Mouse (Mus musculus) liver, embryonic 12.5 days (tissue): Measurements from ENCODE around the gene Slc2a1. TPM values are rescaled to one million over a fixed set of nuclear protein-coding genes. Genes with fewer than 3 reads are reported as not detected.

Experiments
- ATAC-seq: fragments of 200-750 bp; cut with Nextera tagmentation; 2 replicates; pipeline ENCODE4 v1.8.0; 2017; ENCODE audit warnings: moderate number of reproducible peaks, mild to moderate bottlenecking, moderate library complexity
- H3K27ac ChIP-seq: fragments of 300-500 bp; sonication (generic); 2 replicates; pipeline ENCODE4 v1.5.1; 2016; ENCODE audit warnings: mild to moderate bottlenecking
- H3K27me3 ChIP-seq: fragments of 300-500 bp; sonication (generic); replicated peaks from 2 replicates; pipeline ENCODE4 v1.6.1; 2016; ENCODE audit warnings: mild to moderate bottlenecking, moderate library complexity
- H3K36me3 ChIP-seq: fragments of 300-500 bp; sonication (generic); 2 replicates; pipeline ENCODE4 v1.6.1; 2016; ENCODE audit warnings: mild to moderate bottlenecking, moderate library complexity
- H3K4me1 ChIP-seq: fragments of 300-500 bp; sonication (generic); 2 replicates; pipeline ENCODE4 v1.6.1; 2016
- H3K4me2 ChIP-seq: fragments of 300-500 bp; sonication (generic); 2 replicates; pipeline ENCODE4 v1.6.1; 2016; ENCODE audit warnings: mild to moderate bottlenecking, moderate library complexity
- H3K4me3 ChIP-seq: fragments of 300-500 bp; sonication (generic); 2 replicates; pipeline ENCODE4 v1.5.1; 2016; ENCODE audit warnings: mild to moderate bottlenecking, moderate library complexity
- H3K9ac ChIP-seq: fragments of 300-500 bp; sonication (generic); 2 replicates; pipeline ENCODE4 v1.6.1; 2016; ENCODE audit warnings: mild to moderate bottlenecking, moderate library complexity
- H3K9me3 ChIP-seq: fragments of 300-500 bp; sonication (generic); replicated peaks from 2 replicates; pipeline ENCODE4 v1.6.1; 2016; ENCODE audit warnings: mild to moderate bottlenecking, moderate library complexity
- WGBS: fragments of 180-500 bp; shearing (Covaris S2); methylation state at CpG from one replicate; pipeline ENCODE4 v1.1.7; 2016; ENCODE audit not compliant: insufficient replicate concordance; 5-methylcytosine and 5-hydroxymethylcytosine counted together
- polyA plus RNA-seq: library from polyadenylated mRNA; unstranded; fragments of >200 nt; fragmentation: Nextera tagmentation; extraction: Ambion mirVana; gene quantifications from 2 replicates; pipeline ENCODE4 v1.2.1, GENCODE M21; 2016

Slc2a1 gene
- polyA plus RNA-seq, 1 experiment from 2014 or later = 309 TPM

GRCm38 (mm10) chr4:119165916-119166315 lies 57.4 kb downstream of the Slc2a1 start:
- 0 out of 2 replicates have a peak overlapping the region, but pooled peaks have one; percentile 18 for H3K27ac ChIP-seq
- no peaks in the 10 kb centered on the region for H3K27me3 ChIP-seq
- no peak overlapping the region for H3K4me3 ChIP-seq
- no peak overlapping the region for H3K4me2 ChIP-seq
- no peaks in the 10 kb centered on the region for H3K9me3 ChIP-seq
- peaks cover 11% of the 10 kb centered on the region for H3K4me1 ChIP-seq
- ATAC-seq = no peak; the same call in 1 of the 2 replicates
- peaks cover 23% of the 10 kb centered on the region for H3K36me3 ChIP-seq
- H3K9ac ChIP-seq = no peak overlapping the region
- WGBS = 19% methylated on average over 7 of the region's 7 CpGs

GRCm38 (mm10) chr4:119167068-119167467 lies 58.6 kb downstream of the Slc2a1 start:
- no peaks in the 10 kb centered on the region for H3K9me3 ChIP-seq
- H3K27ac ChIP-seq = no peak overlapping the region
- H3K9ac ChIP-seq = no peak overlapping the region
- WGBS = 66% methylated on average over 4 of the region's 4 CpGs
- no peak overlapping the region for H3K4me2 ChIP-seq
- H3K27me3 ChIP-seq = no peaks in the 10 kb centered on the region
- H3K4me1 ChIP-seq = peaks cover 15% of the 10 kb centered on the region
- ATAC-seq = no peak
- H3K4me3 ChIP-seq = no peak overlapping the region
- peaks cover 23% of the 10 kb centered on the region for H3K36me3 ChIP-seq

GRCm38 (mm10) chr4:119167663-119168062 lies 59.2 kb downstream of the Slc2a1 start:
- H3K4me1 ChIP-seq = peaks cover 20% of the 10 kb centered on the region
- no peak overlapping the region for H3K4me3 ChIP-seq
- WGBS = 6% methylated on average over 4 of the region's 4 CpGs
- no peak overlapping the region for H3K4me2 ChIP-seq
- H3K36me3 ChIP-seq = peaks cover 23% of the 10 kb centered on the region
- H3K27ac ChIP-seq = no peak overlapping the region
- 0 out of 2 replicates have a peak, but pooled peaks have one; percentile 40 for ATAC-seq
- H3K9me3 ChIP-seq = no peaks in the 10 kb centered on the region
- no peaks in the 10 kb centered on the region for H3K27me3 ChIP-seq
- no peak overlapping the region for H3K9ac ChIP-seq

- H3K4me3 ChIP-seq = peak overlapping the region; percentile 77
- no peak for ATAC-seq
- H3K27me3 ChIP-seq = no peaks in the 10 kb centered on the region
- H3K9ac ChIP-seq = peak overlapping the region; percentile 86
- WGBS = 28% methylated on average over 18 of the region's 18 CpGs
- H3K4me1 ChIP-seq = peaks cover 33% of the 10 kb centered on the region
- H3K4me2 ChIP-seq = peak overlapping the region; percentile 80
- H3K27ac ChIP-seq = peak overlapping the region; percentile 74
- peaks cover 48% of the 10 kb centered on the region for H3K36me3 ChIP-seq
- H3K9me3 ChIP-seq = no peaks in the 10 kb centered on the region
These were observed 64.6 kb downstream of the Slc2a1 start for GRCm38 (mm10) chr4:119172919-119173650.

GRCm38 (mm10) chr4:119173851-119174453 lies 65.4 kb downstream of the Slc2a1 start, which contains the start of gene Zfp691:
Gene Zfp691, minus strand, starts transcription at chr4:119174195.
- under 1% methylated on average over 40 of the region's 40 CpGs for WGBS
- Histone ChIP-seq H3K36me3 (peaks cover 51% of the 10 kb centered on the region), H3K27ac (peak within 1 kb of the TSS; percentile 74), H3K27me3 (no peaks in the 10 kb centered on the region), H3K4me2 (peak within 1 kb of the TSS; percentile 80), H3K4me3 (peak within 1 kb of the TSS; percentile 77), H3K9ac (peak within 1 kb of the TSS; percentile 86), H3K9me3 (no peaks in the 10 kb centered on the region), H3K4me1 (peaks cover 41% of the 10 kb centered on the region)
- ATAC-seq = peak; percentile 99

- peaks cover 70% of the 10 kb centered on the region for H3K36me3 ChIP-seq
- WGBS = 83% methylated on average over 5 of the region's 5 CpGs
- ATAC-seq = no peak
- no peak overlapping the region for H3K4me3 ChIP-seq
- no peak overlapping the region for H3K4me2 ChIP-seq
- H3K27me3 ChIP-seq = no peaks in the 10 kb centered on the region
- peaks cover 57% of the 10 kb centered on the region for H3K4me1 ChIP-seq
- H3K9me3 ChIP-seq = no peaks in the 10 kb centered on the region
- no peak overlapping the region; the same call in 1 of the 2 replicates for H3K9ac ChIP-seq
- H3K27ac ChIP-seq = peak overlapping the region; percentile 43
These were observed 69.2 kb downstream of the Slc2a1 start for GRCm38 (mm10) chr4:119177702-119178101.

- peak overlapping the region; percentile 13; the same call in 1 of the 2 replicates for H3K27ac ChIP-seq
- WGBS = 66% methylated on average over 18 of the region's 18 CpGs
- H3K9me3 ChIP-seq = no peaks in the 10 kb centered on the region
- peaks cover 77% of the 10 kb centered on the region for H3K36me3 ChIP-seq
- no peak overlapping the region for H3K4me3 ChIP-seq
- H3K27me3 ChIP-seq = no peaks in the 10 kb centered on the region
- no peak overlapping the region for H3K4me2 ChIP-seq
- no peak overlapping the region for H3K9ac ChIP-seq
- no peak for ATAC-seq
- H3K4me1 ChIP-seq = peaks cover 57% of the 10 kb centered on the region
These were observed 69.8 kb downstream of the Slc2a1 start for GRCm38 (mm10) chr4:119178331-119178730.

- WGBS = 33% methylated on average over 4 of the region's 4 CpGs
- Histone ChIP-seq H3K27me3 (no peaks in the 10 kb centered on the region), H3K4me1 (peaks cover 68% of the 10 kb centered on the region), H3K9me3 (no peaks in the 10 kb centered on the region), H3K27ac (0 out of 2 replicates have a peak overlapping the region, but pooled peaks have one; percentile 3), H3K36me3 (peaks cover 95% of the 10 kb centered on the region), H3K4me3 (no peak overlapping the region), H3K4me2 (no peak overlapping the region), H3K9ac (no peak overlapping the region)
- ATAC-seq = no peak
These were observed 71.7 kb downstream of the Slc2a1 start for GRCm38 (mm10) chr4:119180133-119180707.

- peaks cover 80% of the 10 kb centered on the region for H3K4me1 ChIP-seq
- no peaks in the 10 kb centered on the region for H3K9me3 ChIP-seq
- peak overlapping the region; percentile 21; the same call in 1 of the 2 replicates for H3K27ac ChIP-seq
- 66% methylated on average over 9 of the region's 9 CpGs for WGBS
- H3K9ac ChIP-seq = no peak overlapping the region
- no peak overlapping the region for H3K4me3 ChIP-seq
- H3K27me3 ChIP-seq = no peaks in the 10 kb centered on the region
- no peak for ATAC-seq
- H3K36me3 ChIP-seq = peaks cover 100% of the 10 kb centered on the region
- H3K4me2 ChIP-seq = no peak overlapping the region
These were observed 72.9 kb downstream of the Slc2a1 start for GRCm38 (mm10) chr4:119181456-119181855.

GRCm38 (mm10) chr4:119183525-119183924 lies 75.0 kb downstream of the Slc2a1 start:
- peak overlapping the region; percentile 73; the same call in 1 of the 2 replicates for H3K27ac ChIP-seq
- no peaks in the 10 kb centered on the region for H3K9me3 ChIP-seq
- peak overlapping the region; percentile 18; the same call in 1 of the 2 replicates for H3K9ac ChIP-seq
- H3K27me3 ChIP-seq = no peaks in the 10 kb centered on the region
- WGBS = 61% methylated on average over 1 of the region's 1 CpGs
- ATAC-seq = no peak
- H3K4me1 ChIP-seq = peaks cover 87% of the 10 kb centered on the region
- peaks cover 100% of the 10 kb centered on the region for H3K36me3 ChIP-seq
- H3K4me3 ChIP-seq = no peak overlapping the region
- peak overlapping the region; percentile 80 for H3K4me2 ChIP-seq

GRCm38 (mm10) chr4:119185771-119186170 lies 77.3 kb downstream of the Slc2a1 start:
- Histone ChIP-seq H3K27ac (peak overlapping the region; percentile 34; the same call in 1 of the 2 replicates), H3K27me3 (no peaks in the 10 kb centered on the region), H3K9me3 (no peaks in the 10 kb centered on the region), H3K4me3 (peak overlapping the region; percentile 81), H3K4me1 (peaks cover 72% of the 10 kb centered on the region), H3K9ac (peak overlapping the region; percentile 36), H3K4me2 (peak overlapping the region; percentile 80), H3K36me3 (peaks cover 81% of the 10 kb centered on the region)
- no peak for ATAC-seq
- 79% methylated on average over 4 of the region's 4 CpGs for WGBS
